Mouse (Mus musculus) fat pad, adult 2 months (tissue): ENCODE measurements around the gene Serbp1.
"Not testable (repeated sequence)": the region's sequence is repeated elsewhere in the genome, so short reads cannot be mapped to it uniquely, and the experiment has no call there.

Experiments used
- DNase-seq: peaks from one replicate; pipeline ENCODE4 v3.0.0-alpha.2; 2011; ENCODE audit warnings: low read depth, low spot score; ENCODE audit errors: extremely low read depth

The Serbp1 gene

GRCm38 (mm10) chr6:67237977-67238376 lies at the start of gene Serbp1:
Gene Serbp1, plus strand, starts transcription at chr6:67238176.
- no peak for DNase-seq

GRCm38 (mm10) chr6:67193591-67193990 lies 44.4 kb upstream of the Serbp1 start:
- no peak for DNase-seq

GRCm38 (mm10) chr6:67194606-67195005 lies 43.4 kb upstream of the Serbp1 start:
- no peak for DNase-seq

DNA sequence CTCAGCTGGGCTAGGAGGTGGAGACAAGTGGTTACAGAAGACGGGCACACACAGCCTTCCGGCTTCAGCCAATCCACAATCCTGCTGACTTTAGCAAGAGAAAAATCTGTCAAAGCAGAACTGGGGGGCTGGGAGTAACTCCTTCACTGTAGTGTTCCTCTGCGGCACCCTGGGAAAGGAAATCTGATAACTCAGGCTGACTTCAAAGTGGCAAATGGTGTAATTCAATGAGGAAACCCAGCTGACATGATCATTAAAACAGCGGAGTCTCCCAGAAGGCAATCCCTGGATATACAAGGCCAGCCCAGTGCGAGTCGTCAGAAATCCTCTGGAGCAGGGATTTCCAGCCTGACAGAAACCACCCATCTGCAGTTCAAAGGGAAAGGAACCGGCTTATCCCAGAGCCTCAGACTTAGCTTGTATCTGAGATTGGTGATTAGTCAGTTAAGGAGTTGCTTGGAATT lies 42.8 kb upstream of the Serbp1 start:
- no peak for DNase-seq

- DNase-seq, result no peak
These were observed 41.2 kb upstream of the Serbp1 start for GRCm38 (mm10) chr6:67196821-67197220.

- DNase-seq, result no peak
These were observed 39.9 kb upstream of the Serbp1 start for GRCm38 (mm10) chr6:67198085-67198484.

DNA sequence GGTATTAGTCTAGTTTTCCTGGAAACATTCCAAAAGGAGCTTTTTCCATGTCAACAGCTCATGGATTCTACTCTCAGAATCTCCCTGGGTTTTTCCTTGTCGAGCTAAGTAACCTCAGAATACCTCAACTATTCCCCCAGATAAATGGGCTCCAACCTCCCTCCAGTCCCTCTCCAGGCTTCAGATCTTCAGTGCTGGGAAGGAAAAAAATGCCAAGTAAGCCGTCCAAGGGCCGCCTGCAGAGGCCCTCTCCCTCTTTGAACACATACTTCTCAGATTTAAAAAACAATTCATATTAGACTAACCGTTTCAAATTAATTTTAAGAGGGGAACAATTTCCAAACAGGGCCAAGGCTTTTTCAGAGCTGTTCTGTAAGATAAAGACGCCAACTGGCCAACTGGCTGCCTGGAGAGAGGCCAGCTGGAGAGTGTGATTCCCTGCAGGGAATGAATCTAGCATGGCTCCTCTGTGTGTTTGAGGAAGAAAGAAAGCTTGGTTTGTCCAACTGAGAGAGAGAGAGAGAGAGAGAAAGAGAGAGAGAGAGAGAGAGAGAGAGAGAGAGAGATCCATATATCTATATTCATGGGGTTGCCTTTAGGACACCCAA lies 37.2 kb upstream of the Serbp1 start:
- DNase-seq, result no peak

DNA sequence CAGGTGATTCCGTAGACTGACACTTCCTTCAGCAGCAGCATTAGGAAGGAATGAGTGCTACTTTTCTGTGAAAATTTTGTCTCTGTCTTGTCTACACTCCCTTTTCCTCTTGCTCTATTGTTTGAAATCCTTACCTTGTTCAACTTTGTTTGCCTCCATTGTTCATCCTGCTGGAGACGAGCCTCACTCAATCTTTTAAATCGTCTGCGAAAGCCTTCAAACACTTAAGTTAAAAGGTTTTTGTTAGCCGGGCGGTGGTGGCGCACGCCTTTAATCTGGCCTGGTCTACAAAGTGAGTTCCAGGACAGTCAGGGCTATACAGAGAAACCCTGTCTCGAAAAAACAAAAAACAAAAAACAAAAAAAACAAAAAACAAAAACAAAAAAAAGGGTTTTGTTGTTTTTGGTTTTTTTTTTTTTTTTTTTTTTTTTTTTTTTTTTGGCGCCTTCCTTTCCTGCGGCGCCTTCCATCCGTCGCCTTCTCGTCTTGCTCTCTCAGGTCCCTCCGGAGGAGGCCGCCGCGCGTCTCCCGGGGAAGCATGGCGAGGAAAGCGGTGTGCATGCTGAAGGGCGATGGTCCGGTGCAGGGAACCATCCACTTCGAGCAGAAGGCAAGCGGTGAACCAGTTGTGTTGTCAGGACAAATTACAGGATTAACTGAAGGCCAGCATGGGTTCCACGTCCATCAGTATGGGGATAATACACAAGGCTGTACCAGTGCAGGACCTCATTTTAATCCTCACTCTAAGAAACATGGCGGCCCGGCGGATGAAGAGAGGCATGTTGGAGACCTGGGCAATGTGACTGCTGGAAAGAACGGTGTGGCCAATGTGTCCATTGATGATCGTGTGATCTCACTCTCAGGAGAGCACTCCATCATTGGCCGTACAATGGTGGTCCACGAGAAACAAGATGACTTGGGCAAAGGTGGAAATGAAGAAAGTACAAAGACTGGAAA lies 32.6 kb upstream of the Serbp1 start:
- DNase-seq, result no peak

GRCm38 (mm10) chr6:67212362-67212761 lies 25.6 kb upstream of the Serbp1 start:
- no peak for DNase-seq

GRCm38 (mm10) chr6:67213429-67214098 lies 24.4 kb upstream of the Serbp1 start:
- DNase-seq, result no peak

GRCm38 (mm10) chr6:67217402-67217801 lies 20.6 kb upstream of the Serbp1 start:
- no peak for DNase-seq

DNA sequence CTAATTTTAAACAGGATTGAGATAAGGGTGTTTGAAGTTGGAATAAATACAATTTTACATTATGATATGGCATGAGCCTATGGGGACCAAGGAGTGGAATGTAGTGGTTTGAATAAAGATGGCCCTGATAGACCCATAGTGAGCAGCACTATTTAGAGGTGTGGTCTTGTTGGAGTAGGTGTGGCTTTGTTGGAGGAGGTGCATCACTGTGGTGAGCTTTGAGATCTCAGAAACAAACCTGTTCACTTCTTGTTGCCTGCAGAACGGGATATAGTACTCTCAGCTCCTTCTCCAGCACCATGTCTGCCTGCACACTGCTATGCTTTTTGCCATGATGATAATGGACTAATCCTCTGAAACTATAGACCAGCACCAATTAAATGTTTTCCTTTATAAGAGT lies 20.1 kb upstream of the Serbp1 start:
- DNase-seq, result no peak

DNA sequence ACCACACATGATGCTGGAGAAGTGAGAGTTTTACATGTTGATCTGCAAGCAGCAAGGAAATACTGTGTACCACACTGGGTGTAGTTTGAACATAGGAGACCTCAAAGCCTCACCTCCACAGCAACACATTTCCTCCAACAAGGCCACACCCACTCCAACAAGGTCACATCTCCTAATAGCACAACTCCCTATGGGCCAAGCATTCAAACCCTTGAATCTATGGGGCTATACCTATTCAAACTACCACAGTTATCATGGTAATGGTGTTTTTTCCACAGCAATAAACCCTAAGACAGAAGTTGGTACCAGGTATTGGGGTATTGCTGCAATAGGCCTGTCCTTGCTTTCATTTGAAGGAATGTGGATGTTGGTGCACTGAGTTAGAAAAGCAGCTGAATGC lies 19.4 kb upstream of the Serbp1 start:
- no peak for DNase-seq

DNA sequence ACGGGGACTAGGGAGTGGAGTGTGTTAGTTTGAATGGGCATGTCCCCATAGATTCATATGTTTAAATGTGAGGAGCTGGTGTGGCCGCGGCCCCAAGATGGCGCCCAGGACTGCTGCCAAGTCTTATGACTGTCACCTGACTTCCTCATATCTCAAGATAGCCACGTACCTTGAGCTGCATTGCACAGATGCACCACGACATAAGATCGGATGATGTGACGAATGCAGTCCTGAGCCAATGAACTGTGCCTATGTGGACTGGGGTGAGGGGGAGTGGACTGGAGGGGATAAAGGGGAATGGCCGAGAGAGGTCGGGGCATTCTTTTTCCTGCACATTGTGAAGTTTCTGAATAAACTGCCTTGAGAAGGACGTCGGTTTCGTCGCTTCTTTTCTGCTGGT lies 18.0 kb upstream of the Serbp1 start:
- DNase-seq, result not testable (repeated sequence)

DNA sequence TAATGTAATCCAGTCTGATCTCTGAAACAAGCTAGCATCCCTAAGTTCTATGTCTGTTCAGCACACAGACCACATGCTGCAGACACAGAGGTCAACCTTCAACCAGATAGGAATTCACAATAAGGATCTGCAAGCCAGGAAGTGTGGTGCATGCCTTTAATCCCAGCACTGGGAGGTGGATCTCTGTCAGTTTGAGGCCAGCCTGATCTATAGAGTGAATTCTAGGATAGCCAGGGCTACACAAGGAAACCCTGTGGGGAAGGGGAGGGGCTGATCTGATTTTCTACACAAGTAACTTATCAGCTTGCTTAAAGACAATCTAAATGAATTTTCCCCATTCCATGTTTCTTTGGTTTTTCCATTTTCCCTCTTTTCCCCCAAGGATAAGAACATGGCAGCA lies 17.2 kb upstream of the Serbp1 start:
- no peak for DNase-seq

GRCm38 (mm10) chr6:67223082-67223481 lies 14.9 kb upstream of the Serbp1 start:
- no peak for DNase-seq

- peak; percentile 47 for DNase-seq
These were observed 14.5 kb upstream of the Serbp1 start for GRCm38 (mm10) chr6:67223499-67223898.

GRCm38 (mm10) chr6:67226286-67226685 lies 11.7 kb upstream of the Serbp1 start:
- no peak for DNase-seq

- no peak for DNase-seq
These were observed 9.4 kb upstream of the Serbp1 start for GRCm38 (mm10) chr6:67228459-67229107.

GRCm38 (mm10) chr6:67229521-67229920 lies 8.5 kb upstream of the Serbp1 start:
- no peak for DNase-seq

DNA sequence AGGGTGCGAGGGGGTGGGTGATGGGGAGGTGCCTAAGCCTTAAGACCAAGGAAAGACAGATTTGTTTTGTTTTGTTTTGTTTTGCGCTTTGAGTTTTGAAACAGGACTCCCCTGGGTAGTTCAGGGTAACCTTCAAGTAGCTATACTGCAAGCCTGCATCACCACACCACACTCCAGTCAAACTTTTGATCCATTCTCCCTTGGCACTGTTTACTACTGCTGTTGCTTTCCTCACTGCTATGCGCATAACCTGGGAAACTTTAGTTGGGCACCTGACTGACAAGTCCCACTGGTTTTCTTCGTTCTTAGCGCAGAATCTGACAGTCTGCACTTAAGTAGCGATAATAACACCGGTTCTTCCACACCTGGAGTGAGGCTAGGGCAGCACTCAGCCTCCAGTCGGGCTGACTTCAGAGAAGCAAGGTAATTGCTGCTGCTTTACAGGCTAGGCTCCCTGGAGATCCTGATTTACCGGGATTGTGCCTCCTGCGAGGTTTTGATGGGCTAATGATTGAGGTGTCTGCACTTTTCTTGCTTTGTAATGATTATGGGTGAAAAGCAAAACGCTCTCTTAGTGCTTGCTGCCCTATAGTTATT lies 8.0 kb upstream of the Serbp1 start:
- DNase-seq, result no peak
